Mouse (Mus musculus): ENCODE results near the gene Defb6. TPM values are rescaled to one million over a fixed set of nuclear protein-coding genes. Genes with fewer than 3 reads are reported as not detected.

The Defb6 gene
- not detected in 2 replicates for polyA plus RNA-seq (2012; ENCODE audit: insufficient read depth, insufficient read length, missing spikeins)

GRCm38 (mm10) chr8:19225161-19225560 lies at the start of gene Defb6:
Defb6 (plus strand) TSS chr8:19225478.
- Histone ChIP-seq H3K27ac (replicated peaks; ENCODE audit: low read depth, low read length) (no peak within 1 kb of the TSS), H3K4me3 (ENCODE audit: insufficient read depth, low read depth, low read length) (no peak within 1 kb of the TSS), H3K4me1 (ENCODE audit: control insufficient read depth, insufficient read depth, insufficient read length, low read length) (no peaks in the 10 kb centered on the region)

GRCm38 (mm10) chr8:19238101-19238500 lies 12.8 kb downstream of the Defb6 start:
- no peak overlapping the region for H3K27ac ChIP-seq (replicated peaks; ENCODE audit: low read depth, low read length)
- no peaks in the 10 kb centered on the region for H3K4me1 ChIP-seq (ENCODE audit: control insufficient read depth, insufficient read depth, insufficient read length, low read length)

GRCm38 (mm10) chr8:19239616-19240015 lies 14.3 kb downstream of the Defb6 start, which contains the start of gene Defb46:
Defb46 (plus strand) TSS chr8:19239916.
- Histone ChIP-seq H3K27ac (replicated peaks; ENCODE audit: low read depth, low read length) (no peak within 1 kb of the TSS), H3K4me3 (ENCODE audit: insufficient read depth, low read depth, low read length) (no peak within 1 kb of the TSS), H3K4me1 (ENCODE audit: control insufficient read depth, insufficient read depth, insufficient read length, low read length) (no peaks in the 10 kb centered on the region)

More at GRCm38 (mm10) chr8:19238101-19238500, 12.8 kb downstream of the Defb6 start:
- H3K4me3 ChIP-seq (ENCODE audit: insufficient read depth, low read depth, low read length), result no peak overlapping the region

- no peak within 1 kb of the TSS for H3K4me3 ChIP-seq (ENCODE audit: insufficient read depth, low read depth, low read length)
- H3K27ac ChIP-seq (replicated peaks; ENCODE audit: low read depth, low read length), result no peak within 1 kb of the TSS
- H3K4me1 ChIP-seq (ENCODE audit: control insufficient read depth, insufficient read depth, insufficient read length, low read length), result no peaks in the 10 kb centered on the region
Measured at GRCm38 (mm10) chr8:19247280-19247679, 22.0 kb downstream of the Defb6 start, which contains the start of gene Defb5. Defb5 (plus strand) TSS chr8:19247580.

GRCm38 (mm10) chr8:19258136-19258535 lies 32.9 kb downstream of the Defb6 start:
- H3K4me3 ChIP-seq (ENCODE audit: insufficient read depth, low read depth, low read length), result no peak overlapping the region
- no peaks in the 10 kb centered on the region for H3K4me1 ChIP-seq (ENCODE audit: control insufficient read depth, insufficient read depth, insufficient read length, low read length)
- no peak overlapping the region for H3K27ac ChIP-seq (replicated peaks; ENCODE audit: low read depth, low read length)

GRCm38 (mm10) chr8:19259667-19260066 lies 34.4 kb downstream of the Defb6 start:
- Histone ChIP-seq H3K4me3 (ENCODE audit: insufficient read depth, low read depth, low read length) (no peak overlapping the region), H3K27ac (replicated peaks; ENCODE audit: low read depth, low read length) (no peak overlapping the region), H3K4me1 (ENCODE audit: control insufficient read depth, insufficient read depth, insufficient read length, low read length) (no peaks in the 10 kb centered on the region)

Other genes with a start within 250 kb of the Defb6 start
- not detected in 2 replicates for gene Defb40, start 247.2 kb upstream of the Defb6 start, polyA plus RNA-seq (2012; ENCODE audit: insufficient read depth, insufficient read length, missing spikeins)
- gene Defb37, start 234.4 kb upstream of the Defb6 start, polyA plus RNA-seq (2012; ENCODE audit: insufficient read depth, insufficient read length, missing spikeins), result not detected in 2 replicates
- gene Defb38, start 198.9 kb upstream of the Defb6 start, polyA plus RNA-seq (2012; ENCODE audit: insufficient read depth, insufficient read length, missing spikeins), result not detected in 2 replicates
- not detected in 2 replicates for gene Defb39, start 160.7 kb upstream of the Defb6 start, polyA plus RNA-seq (2012; ENCODE audit: insufficient read depth, insufficient read length, missing spikeins)
- gene Defb12, start 110.6 kb upstream of the Defb6 start, polyA plus RNA-seq (2012; ENCODE audit: insufficient read depth, insufficient read length, missing spikeins), result not detected in 2 replicates
- gene Defb34, start 101.7 kb upstream of the Defb6 start, polyA plus RNA-seq (2012; ENCODE audit: insufficient read depth, insufficient read length, missing spikeins), result not detected in 2 replicates
- gene Gm45826, start 84.7 kb upstream of the Defb6 start, polyA plus RNA-seq (2012; ENCODE audit: insufficient read depth, insufficient read length, missing spikeins), result not detected in 2 replicates
- not detected in 2 replicates for gene Defb14, start 31.1 kb upstream of the Defb6 start, polyA plus RNA-seq (2012; ENCODE audit: insufficient read depth, insufficient read length, missing spikeins)
- gene Defb4, start 26.8 kb upstream of the Defb6 start, polyA plus RNA-seq (2012; ENCODE audit: insufficient read depth, insufficient read length, missing spikeins), result not detected in 2 replicates
- not detected in 2 replicates for gene Defb46, start 14.4 kb downstream of the Defb6 start, polyA plus RNA-seq (2012; ENCODE audit: insufficient read depth, insufficient read length, missing spikeins)
- gene Defb5, start 22.1 kb downstream of the Defb6 start, polyA plus RNA-seq (2012; ENCODE audit: insufficient read depth, insufficient read length, missing spikeins), result not detected in 2 replicates
- gene Defb3, start 67.9 kb downstream of the Defb6 start, polyA plus RNA-seq (2012; ENCODE audit: insufficient read depth, insufficient read length, missing spikeins), result not detected in 2 replicates
- gene Defb8, start 222.1 kb downstream of the Defb6 start, polyA plus RNA-seq (2012; ENCODE audit: insufficient read depth, insufficient read length, missing spikeins), result not detected in 2 replicates